Mouse (Mus musculus) ES-E14 (cell line): ENCODE data around the gene Rdh7.

ENCODE experiments used
- MAFK ChIP-seq: IDR thresholded peaks from 2 replicates; pipeline ENCODE4 v1.6.1; 2014; ENCODE audit warnings: mild to moderate bottlenecking, low read depth, low read length, inconsistent platforms; ENCODE audit not compliant: insufficient read depth
- ZC3H11A ChIP-seq: IDR thresholded peaks from 2 replicates; pipeline ENCODE4 v1.6.1; 2012; ENCODE audit warnings: low read depth, mild to moderate bottlenecking, inconsistent platforms, low read length, borderline replicate concordance
- ZNF384 ChIP-seq: IDR thresholded peaks from 2 replicates; pipeline ENCODE4 v1.6.1; 2012; ENCODE audit warnings: low read depth, low read length, inconsistent platforms

DNA sequence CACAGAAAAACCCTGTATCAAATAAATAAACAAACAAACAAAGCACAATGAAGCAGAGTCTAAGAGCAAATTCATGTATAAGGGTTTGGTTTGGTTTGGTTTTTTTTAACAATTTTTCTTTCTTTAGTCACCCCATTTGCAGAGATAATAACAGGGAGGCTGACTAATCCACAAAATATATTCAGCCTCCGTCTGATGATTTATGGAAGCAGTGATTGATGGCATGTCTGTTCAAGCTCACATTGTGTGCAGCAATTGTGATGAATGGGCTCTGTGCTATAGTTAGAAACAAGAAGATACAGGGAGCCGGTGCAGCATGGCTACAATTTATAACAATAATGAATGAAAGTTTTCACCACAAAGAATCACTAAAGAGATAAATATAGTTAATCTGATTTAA, 39.1 kb upstream of the Rdh7 start:
- no peak for TF ChIP-seq MAFK
- TF ChIP-seq ZC3H11A = no peak
- TF ChIP-seq ZNF384 = no peak
